Mouse (Mus musculus) heart, embryonic 16.5 days (tissue): ENCODE measurements around the gene Ttll12. TPM values are rescaled to one million over a fixed set of nuclear protein-coding genes. Genes with fewer than 3 reads are reported as not detected.

ENCODE experiments used
- ATAC-seq: fragments of 200-750 bp; cut with Nextera tagmentation; replicated peaks from 2 replicates; pipeline ENCODE4 v1.8.0; 2017; ENCODE audit warnings: moderate number of reproducible peaks; ENCODE audit not compliant: insufficient read depth, low FRiP score; ENCODE audit errors: extremely low read depth
- H3K27ac ChIP-seq: fragments of 300-500 bp; sonication (generic); 2 replicates; pipeline ENCODE4 v1.5.1; 2014; ENCODE audit warnings: mild to moderate bottlenecking, low read length, control low read depth, moderate library complexity
- H3K27me3 ChIP-seq: fragments of 300-500 bp; sonication (generic); 2 replicates; pipeline ENCODE4 v1.6.1; 2014; ENCODE audit warnings: low read length, mixed read lengths; ENCODE audit not compliant: control insufficient read depth, insufficient read depth
- H3K36me3 ChIP-seq: fragments of 300-500 bp; sonication (generic); 2 replicates; pipeline ENCODE4 v1.6.1; 2014; ENCODE audit not compliant: control insufficient read depth, insufficient read depth
- H3K4me1 ChIP-seq: fragments of 300-500 bp; sonication (generic); 2 replicates; pipeline ENCODE4 v1.6.1; 2014; ENCODE audit warnings: low read length, mixed read lengths; ENCODE audit not compliant: control insufficient read depth, insufficient read depth
- H3K4me2 ChIP-seq: fragments of 300-500 bp; sonication (generic); 2 replicates; pipeline ENCODE4 v1.6.1; 2014; ENCODE audit warnings: low read depth, mild to moderate bottlenecking, control low read depth, low read length
- H3K4me3 ChIP-seq: fragments of 300-500 bp; sonication (generic); 2 replicates; pipeline ENCODE4 v1.5.1; 2014; ENCODE audit warnings: mild to moderate bottlenecking, control low read depth, low read length
- H3K9ac ChIP-seq: fragments of 300-500 bp; sonication (generic); 2 replicates; pipeline ENCODE4 v1.6.1; 2014; ENCODE audit warnings: low read length, control low read depth
- H3K9me3 ChIP-seq: fragments of 300-500 bp; sonication (generic); replicated peaks from 2 replicates; pipeline ENCODE4 v1.6.1; 2016; ENCODE audit warnings: low read length; ENCODE audit not compliant: control insufficient read depth
- WGBS: fragments of 180-500 bp; shearing (Covaris S2); extraction: QIAGEN DNeasy Blood & Tissue Kit; methylation state at CpG from one replicate; pipeline ENCODE4 v1.1.7; 2014; 5-methylcytosine and 5-hydroxymethylcytosine counted together
- polyA plus RNA-seq: library from polyadenylated mRNA; unstranded; fragments of >200 nt; fragmentation: Nextera tagmentation; extraction: Ambion mirVana; gene quantifications from 2 replicates; pipeline ENCODE4 v1.2.1, GENCODE M21; 2015

Ttll12 gene
- polyA plus RNA-seq, 1 experiment from 2014 or later = 20.7 TPM

DNA sequence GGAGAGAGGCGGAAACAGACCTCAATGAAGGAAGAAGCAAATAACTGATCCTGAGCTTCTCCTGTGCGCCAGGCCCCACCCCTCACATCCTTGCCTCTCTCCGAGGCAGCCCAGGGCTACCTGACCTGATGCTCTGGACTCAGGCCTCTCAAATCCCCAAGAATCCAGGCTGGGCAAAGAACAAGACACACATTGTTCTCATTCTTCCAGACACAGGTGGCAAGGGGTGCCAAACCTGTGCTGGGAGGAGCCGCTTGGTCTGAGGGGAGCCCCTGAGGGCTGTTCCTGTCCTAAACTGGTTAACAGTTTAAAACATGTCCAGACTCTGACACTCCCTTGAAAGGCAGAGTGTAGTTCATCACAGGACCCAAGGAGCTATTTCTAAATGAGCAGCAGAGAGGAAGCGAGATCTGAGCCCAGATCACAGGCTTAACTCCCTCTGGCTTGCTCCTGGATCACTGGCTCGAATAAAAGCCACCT lies 10.2 kb downstream of the Ttll12 start:
- Histone ChIP-seq H3K27me3 (no peaks in the 10 kb centered on the region), H3K9ac (no peak overlapping the region), H3K9me3 (peaks cover 7% of the 10 kb centered on the region), H3K36me3 (peaks cover 47% of the 10 kb centered on the region), H3K4me3 (no peak overlapping the region), H3K4me1 (no peaks in the 10 kb centered on the region), H3K27ac (no peak overlapping the region), H3K4me2 (no peak overlapping the region)
- WGBS = 90% methylated on average over 6 of the region's 6 CpGs
- no peak for ATAC-seq

DNA sequence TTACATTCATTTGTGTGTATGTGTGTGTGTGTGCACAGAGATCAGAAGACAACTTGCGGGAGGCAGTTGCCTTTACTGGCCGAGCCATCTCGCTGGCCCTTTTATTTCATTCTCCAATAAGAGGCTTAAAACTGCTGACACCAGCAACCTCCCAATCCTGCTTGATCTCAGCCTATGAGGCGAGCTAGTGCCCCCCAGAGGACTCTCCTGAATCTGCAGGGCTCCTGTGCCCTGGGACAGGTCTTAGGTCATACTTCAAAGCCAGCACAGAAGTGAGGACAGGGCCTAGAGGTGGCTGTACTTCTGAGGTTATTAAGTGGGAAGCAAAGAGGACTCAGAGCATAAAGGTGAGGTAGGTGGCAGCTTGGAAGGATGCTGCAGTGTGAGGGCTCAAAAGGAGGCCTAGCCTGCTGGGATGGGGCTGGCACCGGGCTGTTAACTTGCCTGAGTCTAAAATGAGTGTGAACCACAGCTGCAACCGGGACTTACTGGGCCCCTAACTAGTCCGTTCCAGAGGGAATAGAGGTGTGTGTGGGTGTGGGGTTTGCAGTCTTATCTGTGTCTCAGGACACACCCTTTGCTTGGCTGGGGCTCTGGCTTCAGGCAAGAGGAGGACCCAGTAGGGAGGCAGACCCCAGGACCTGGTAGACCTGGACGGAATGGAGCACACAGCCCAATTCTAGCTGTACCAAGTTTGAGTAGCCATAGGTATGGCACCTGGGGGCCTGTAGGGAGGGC lies 11.4 kb downstream of the Ttll12 start:
- Histone ChIP-seq H3K4me1 (no peaks in the 10 kb centered on the region), H3K9me3 (peaks cover 7% of the 10 kb centered on the region), H3K9ac (no peak overlapping the region), H3K4me2 (no peak overlapping the region), H3K4me3 (no peak overlapping the region), H3K36me3 (peaks cover 48% of the 10 kb centered on the region), H3K27me3 (no peaks in the 10 kb centered on the region), H3K27ac (no peak overlapping the region)
- WGBS = 73% methylated on average over 8 of the region's 8 CpGs
- no peak for ATAC-seq

DNA sequence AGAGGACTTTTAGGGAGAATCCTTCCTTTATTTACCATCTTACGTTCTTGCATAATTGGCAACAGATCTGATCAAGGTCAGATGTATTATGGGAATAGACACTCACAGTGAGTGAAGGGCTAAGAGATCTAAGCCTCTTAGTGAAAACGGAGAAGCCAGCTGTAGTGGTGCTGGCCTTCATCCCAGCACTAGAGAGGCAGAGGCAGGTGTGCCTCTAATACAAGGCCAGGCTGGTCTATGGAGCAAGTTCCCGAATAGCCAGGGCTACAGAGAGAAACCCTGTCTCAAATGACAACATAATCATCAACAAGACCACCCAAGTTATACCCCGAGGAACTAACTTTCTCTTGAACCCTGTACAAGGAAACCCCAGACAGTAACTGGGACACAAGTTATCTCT lies 12.0 kb downstream of the Ttll12 start:
- peaks cover 49% of the 10 kb centered on the region for H3K36me3 ChIP-seq
- peaks cover 7% of the 10 kb centered on the region for H3K9me3 ChIP-seq
- H3K27ac ChIP-seq = no peak overlapping the region
- no peak overlapping the region for H3K4me3 ChIP-seq
- no peaks in the 10 kb centered on the region for H3K4me1 ChIP-seq
- no peak for ATAC-seq
- WGBS = 85% methylated on average over 4 of the region's 4 CpGs
- no peaks in the 10 kb centered on the region for H3K27me3 ChIP-seq
- H3K9ac ChIP-seq = no peak overlapping the region
- H3K4me2 ChIP-seq = no peak overlapping the region

DNA sequence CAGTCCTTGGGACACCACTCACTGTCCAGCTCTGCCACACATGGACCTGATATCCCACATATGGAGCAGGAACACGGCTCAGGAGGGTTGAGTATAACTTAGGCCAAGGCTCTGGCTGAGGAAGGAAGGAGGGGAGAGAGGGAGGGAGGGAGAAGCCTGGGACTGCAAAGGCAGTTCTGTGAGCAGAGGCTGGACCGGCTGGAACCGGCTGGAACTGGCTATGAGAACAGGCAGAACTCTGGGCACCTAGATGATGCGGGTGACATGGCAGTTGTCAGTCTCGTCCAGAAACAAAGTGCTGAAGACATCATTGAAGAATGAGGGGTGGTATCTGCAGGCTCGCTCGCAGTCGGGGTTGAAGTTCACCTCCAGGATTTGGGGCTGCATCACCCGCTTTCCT lies 18.3 kb downstream of the Ttll12 start:
- H3K4me2 ChIP-seq = no peak overlapping the region
- no peaks in the 10 kb centered on the region for H3K27me3 ChIP-seq
- H3K4me3 ChIP-seq = no peak overlapping the region
- H3K9me3 ChIP-seq = no peaks in the 10 kb centered on the region
- peaks cover 38% of the 10 kb centered on the region for H3K36me3 ChIP-seq
- H3K27ac ChIP-seq = no peak overlapping the region
- no peaks in the 10 kb centered on the region for H3K4me1 ChIP-seq
- H3K9ac ChIP-seq = no peak overlapping the region
- ATAC-seq = no peak
- WGBS = 90% methylated on average over 9 of the region's 9 CpGs

DNA sequence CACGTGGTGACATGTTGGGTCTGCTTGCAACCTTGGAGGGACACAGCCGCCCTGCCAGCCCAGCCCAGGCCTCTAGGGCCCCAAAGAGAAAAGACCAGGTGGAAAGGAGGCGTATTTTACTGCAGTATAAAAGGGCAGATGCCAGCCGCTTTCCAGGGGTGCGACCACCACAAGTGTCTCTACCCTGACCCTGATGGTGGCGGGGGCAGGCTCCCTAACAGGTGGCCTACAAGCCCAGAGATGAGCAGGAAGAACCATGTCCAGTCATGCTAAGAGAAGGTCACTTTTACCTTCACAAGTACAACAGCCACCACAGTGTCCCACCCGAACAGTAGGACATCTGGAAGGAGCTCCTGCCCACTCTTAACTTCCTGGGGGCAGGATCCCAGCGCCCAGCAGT lies 19.4 kb downstream of the Ttll12 start:
- no peaks in the 10 kb centered on the region for H3K4me1 ChIP-seq
- H3K4me2 ChIP-seq = no peak overlapping the region
- H3K27me3 ChIP-seq = no peaks in the 10 kb centered on the region
- no peaks in the 10 kb centered on the region for H3K9me3 ChIP-seq
- H3K9ac ChIP-seq = no peak overlapping the region
- ATAC-seq = no peak
- peaks cover 28% of the 10 kb centered on the region for H3K36me3 ChIP-seq
- no peak overlapping the region for H3K27ac ChIP-seq
- H3K4me3 ChIP-seq = no peak overlapping the region
- WGBS = 91% methylated on average over 8 of the region's 8 CpGs

DNA sequence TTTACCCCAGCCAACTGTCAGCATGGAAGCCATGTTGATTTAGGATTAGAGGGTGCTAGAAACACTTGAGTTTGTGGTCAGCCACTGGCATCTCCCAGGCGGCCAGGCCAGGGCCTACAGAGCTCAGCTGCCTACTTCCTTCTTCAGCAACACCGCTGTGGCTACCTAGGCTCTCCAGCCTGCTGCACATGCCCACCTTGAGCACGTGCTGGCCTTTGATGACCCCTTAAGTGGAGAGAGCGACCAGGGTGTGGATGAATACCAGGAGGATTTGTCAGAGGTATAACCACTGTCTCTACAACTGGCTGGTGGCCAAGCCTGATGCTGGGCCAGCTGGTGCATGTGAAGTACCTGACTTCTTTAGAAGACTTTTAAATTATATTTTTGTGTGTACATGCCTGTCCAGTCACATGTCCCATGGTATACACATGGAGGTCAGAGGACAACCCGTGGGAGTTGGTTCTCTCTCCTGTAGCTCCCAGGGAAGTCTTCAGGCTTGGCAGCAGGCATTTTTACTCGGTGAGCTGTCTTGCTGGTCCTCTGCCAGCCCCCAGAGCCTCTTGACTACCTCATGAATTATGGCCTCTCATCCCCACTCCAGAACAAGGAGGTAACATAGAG lies 20.1 kb downstream of the Ttll12 start:
- Histone ChIP-seq H3K4me1 (no peaks in the 10 kb centered on the region), H3K27me3 (no peaks in the 10 kb centered on the region), H3K4me3 (no peak overlapping the region), H3K9ac (no peak overlapping the region), H3K27ac (no peak overlapping the region), H3K9me3 (no peaks in the 10 kb centered on the region), H3K36me3 (peaks cover 24% of the 10 kb centered on the region), H3K4me2 (no peak overlapping the region)
- no peak for ATAC-seq
- 68% methylated on average over 6 of the region's 6 CpGs for WGBS

DNA sequence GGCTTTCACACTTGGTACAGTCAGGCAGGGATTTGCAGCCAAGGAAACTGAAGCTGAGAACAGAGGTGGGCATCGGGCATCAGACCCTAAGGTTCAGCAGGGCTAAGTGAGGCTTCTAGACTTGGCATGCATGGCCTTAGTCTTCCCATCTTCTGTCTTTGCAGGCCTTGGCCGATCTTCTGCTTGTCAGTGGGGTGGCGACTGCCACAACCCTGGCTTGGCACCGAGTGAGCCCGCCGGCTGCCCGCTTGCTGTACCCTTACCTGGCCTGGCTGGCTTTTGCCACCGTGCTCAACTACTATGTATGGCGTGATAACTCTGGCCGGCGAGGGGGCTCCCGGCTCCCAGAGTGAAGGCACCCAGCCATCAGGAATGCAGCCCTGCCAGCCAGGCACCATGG lies 21.4 kb downstream of the Ttll12 start:
- H3K36me3 ChIP-seq = peaks cover 23% of the 10 kb centered on the region

DNA sequence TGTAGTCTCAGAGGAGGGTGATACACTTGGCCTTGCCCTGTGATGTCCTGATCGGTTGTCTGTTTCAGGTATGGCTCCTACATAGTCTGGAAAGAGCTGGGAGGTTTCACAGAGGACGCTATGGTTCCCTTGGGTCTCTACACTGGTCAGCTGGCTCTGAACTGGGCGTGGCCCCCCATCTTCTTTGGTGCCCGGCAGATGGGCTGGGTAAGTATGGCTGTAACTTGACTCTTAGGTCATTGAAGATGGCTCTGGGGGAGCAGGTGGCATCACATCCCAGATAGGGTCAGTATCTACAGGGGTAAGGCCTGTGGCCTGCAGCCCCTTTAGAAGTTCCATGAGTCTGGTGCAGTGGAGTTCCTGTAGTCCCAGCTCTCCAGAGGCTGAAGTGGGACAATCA lies 22.8 kb downstream of the Ttll12 start:
- Histone ChIP-seq H3K4me3 (no peak overlapping the region), H3K4me1 (no peaks in the 10 kb centered on the region), H3K27ac (no peak overlapping the region), H3K9me3 (no peaks in the 10 kb centered on the region), H3K4me2 (no peak overlapping the region), H3K9ac (no peak overlapping the region), H3K36me3 (peaks cover 20% of the 10 kb centered on the region; the same call in 1 of the 2 replicates), H3K27me3 (no peaks in the 10 kb centered on the region)
- 85% methylated on average over 4 of the region's 4 CpGs for WGBS
- ATAC-seq = no peak

More for the DNA sequence above, 21.4 kb downstream of the Ttll12 start:
- ATAC-seq = no peak
- Histone ChIP-seq H3K27me3 (no peaks in the 10 kb centered on the region), H3K27ac (no peak overlapping the region), H3K9me3 (no peaks in the 10 kb centered on the region), H3K4me3 (no peak overlapping the region), H3K4me1 (no peaks in the 10 kb centered on the region), H3K4me2 (no peak overlapping the region), H3K9ac (no peak overlapping the region)
- WGBS = 94% methylated on average over 12 of the region's 12 CpGs

DNA sequence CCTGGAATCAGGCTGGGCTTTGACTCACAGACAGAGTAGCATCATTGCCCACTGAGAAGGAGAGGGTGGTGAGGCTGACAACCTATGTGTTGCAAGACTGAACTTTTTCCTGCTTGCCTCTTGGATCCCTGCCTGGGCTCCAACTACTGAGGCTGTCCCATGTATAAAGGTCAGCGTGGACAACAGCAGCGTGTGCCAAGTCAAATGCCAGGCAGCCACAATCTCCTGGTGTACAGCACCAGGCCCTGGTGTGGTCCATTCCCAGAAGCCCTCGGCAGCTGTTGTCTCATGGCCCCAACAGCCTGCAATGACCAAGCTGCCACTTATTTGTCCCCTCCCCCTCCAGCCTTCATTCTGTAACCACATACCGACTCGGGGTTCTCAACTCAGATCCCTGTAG lies 23.3 kb downstream of the Ttll12 start:
- 81% methylated on average over 5 of the region's 5 CpGs for WGBS

More for the DNA sequence above, 23.3 kb downstream of the Ttll12 start:
- H3K4me3 ChIP-seq = no peak overlapping the region
- H3K4me1 ChIP-seq = no peaks in the 10 kb centered on the region
- no peak overlapping the region for H3K27ac ChIP-seq
- no peak overlapping the region for H3K9ac ChIP-seq
- no peaks in the 10 kb centered on the region for H3K9me3 ChIP-seq
- no peak for ATAC-seq
- H3K4me2 ChIP-seq = no peak overlapping the region
- H3K36me3 ChIP-seq = peaks cover 17% of the 10 kb centered on the region; the same call in 1 of the 2 replicates
- H3K27me3 ChIP-seq = no peaks in the 10 kb centered on the region
